Mouse (Mus musculus) left cerebral cortex, postnatal 36 days (tissue): ENCODE measurements around the gene C3. TPM values are rescaled to one million over a fixed set of nuclear protein-coding genes. Genes with fewer than 3 reads are reported as not detected.

Source experiments
- DNase-seq, 2 experiments: peaks; one replicate each; pipeline ENCODE4 v3.0.0; 2021 to 2022; ENCODE audit warnings: low spot score in 2 of 2, mixed read lengths in 1 of 2
- intact Hi-C: fragments of 180-260 bp; cut with DNase I; formaldehyde crosslinking; loops from one replicate; pipeline ENCODE4 v1.15.1; 2025
- microRNA-seq: library from miRNA; unstranded; fragments of <30 nt; microRNA quantifications from one replicate; pipeline ENCODE4 v1.2.0, GENCODE M21; 2022
- total RNA-seq, 2 experiments: library from RNA; stranded (reverse); gene quantifications; 2 replicates each; pipeline ENCODE4 v1.2.3; 2021

C3 gene
- total RNA-seq, 2 experiments from 2014 or later, result 0.59 to 0.74 TPM

DNA sequence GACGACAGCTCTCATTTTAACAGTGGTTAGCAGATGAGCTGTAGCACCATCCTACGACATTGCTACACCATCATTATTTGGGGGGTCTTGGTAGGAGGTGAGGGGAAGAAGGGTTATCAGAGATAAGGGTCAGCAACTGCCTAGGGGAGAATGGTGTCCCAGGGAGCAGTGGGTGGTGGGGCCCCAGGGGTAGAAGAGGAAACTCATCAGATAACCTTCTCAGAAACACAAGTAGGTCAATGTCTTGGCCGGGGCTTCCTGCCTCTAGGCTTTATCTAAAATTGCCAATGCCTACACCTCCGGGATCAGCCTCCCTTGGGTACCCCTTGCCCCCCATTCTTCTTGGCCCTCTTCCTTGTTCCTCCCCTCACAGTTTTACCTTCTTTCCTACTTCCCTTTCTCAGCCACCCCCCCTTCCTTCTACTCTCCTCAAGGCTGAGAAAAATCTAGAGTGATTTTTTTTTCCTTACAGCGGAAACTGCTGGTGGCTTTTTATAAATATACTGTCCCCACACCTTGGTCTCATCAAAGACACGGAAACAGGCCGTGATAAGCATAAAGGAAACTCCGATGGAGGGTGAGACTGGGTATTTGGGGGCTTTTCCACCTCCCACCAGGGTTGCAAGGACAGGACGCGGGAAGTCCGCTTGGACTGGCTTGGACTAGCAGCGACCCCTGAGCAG is 39.3 kb downstream of the C3 start:
- no peak for DNase-seq
- intact Hi-C loops, result no loop called here

GRCm38 (mm10) chr17:57185641-57186040 is 42.3 kb downstream of the C3 start:
- intact Hi-C loops, result no loop called here
- no peak for DNase-seq

GRCm38 (mm10) chr17:57182871-57183270 is 45.1 kb downstream of the C3 start:
- intact Hi-C loops, result no loop called here
- DNase-seq, result no peak

- intact Hi-C loops, result no loop called here
- no peak for DNase-seq
These were observed 47.6 kb downstream of the C3 start for GRCm38 (mm10) chr17:57180363-57180762.

GRCm38 (mm10) chr17:57173351-57173750 is 54.6 kb downstream of the C3 start:
- intact Hi-C loops, result no loop called here
- DNase-seq, result no peak

- DNase-seq, result no peak
- intact Hi-C loops, result no loop called here
These were observed 55.6 kb downstream of the C3 start for GRCm38 (mm10) chr17:57172378-57172777.

- intact Hi-C loops, result no loop called here
- DNase-seq, result no peak
These were observed 57.2 kb downstream of the C3 start for GRCm38 (mm10) chr17:57170616-57171260.

DNA sequence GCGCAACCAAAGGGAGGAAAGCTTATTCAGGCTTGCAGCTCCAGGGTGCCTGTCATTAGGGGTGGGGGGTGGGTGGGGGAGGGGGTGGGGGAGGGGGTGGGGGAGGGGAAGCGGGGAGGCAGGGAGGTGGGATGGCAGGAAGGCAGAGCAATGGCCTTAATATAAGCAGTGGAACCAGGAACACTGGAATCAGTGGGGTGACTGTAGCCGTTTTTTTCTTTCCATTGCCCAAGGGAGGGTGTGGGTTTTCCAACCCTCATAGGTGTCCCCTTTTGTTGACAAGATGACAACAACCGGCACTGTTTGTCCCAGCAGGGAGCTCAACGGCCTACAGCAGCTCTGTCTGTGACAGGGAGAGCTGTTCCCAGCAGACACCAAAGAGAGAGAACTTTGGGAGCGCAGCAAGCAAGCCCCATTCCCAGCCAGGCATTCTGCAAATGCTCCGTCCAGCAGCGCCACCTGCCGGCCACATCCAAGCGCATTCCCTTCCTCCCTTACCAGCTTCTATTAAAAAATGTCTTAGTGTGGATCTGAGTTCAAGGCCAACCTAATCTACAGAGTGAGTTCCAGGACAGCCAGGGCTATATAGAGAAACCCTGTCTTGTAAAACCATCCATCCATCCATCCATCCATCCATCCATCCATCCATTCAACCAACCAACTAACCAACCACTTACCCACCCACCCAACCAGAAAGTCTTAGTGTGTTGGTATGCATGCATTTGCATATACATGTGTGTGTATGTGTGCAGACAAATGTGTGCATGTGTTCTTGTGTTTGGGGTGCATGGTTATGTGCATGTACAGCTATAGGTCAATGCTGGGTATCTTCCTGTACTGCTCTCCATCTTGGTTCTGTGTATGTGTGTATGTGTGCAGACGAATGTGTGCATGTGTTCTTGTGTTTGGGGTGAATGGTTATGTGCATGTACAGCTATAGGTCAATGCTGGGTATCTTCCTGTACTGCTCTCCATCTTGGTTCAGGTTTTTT is 60.8 kb downstream of the C3 start:
- intact Hi-C loops, result loop anchor here (1.0 to 10.0 kb wide), 3 partner anchors 71 to 360 kb away; partner anchors contain the start of genes Alkbh7 and Clpp
- DNase-seq, result peak; percentile 75 to 83

Small RNA genes within 50 kb of the gene (microRNA-seq; reads per million reads assigned to microRNA genes)
- not detected for gene Mir6978

Other genes starting within 250 kb of the C3 start
- not detected for gene Acer1, start 246.0 kb downstream of the C3 start, total RNA-seq
- gene Clpp, start 237.8 kb downstream of the C3 start, total RNA-seq, result 10 to 100 TPM; 66.6 to 68.3 TPM
- 10 to 100 TPM; 20.5 to 26.2 TPM for gene Alkbh7, start 230.8 kb downstream of the C3 start, total RNA-seq
- not detected for gene Pspn, start 228.1 kb downstream of the C3 start, total RNA-seq
- gene Gtf2f1, start 216.8 kb downstream of the C3 start, total RNA-seq, result 10 to 100 TPM; 63.4 to 65.3 TPM
- under 1 TPM; 0.27 to 0.34 TPM for gene Gm17949, start 216.7 kb downstream of the C3 start, total RNA-seq
- gene Khsrp, start 196.6 kb downstream of the C3 start, total RNA-seq, result 100 to 1,000 TPM; 106 to 112 TPM
- not detected for gene Slc25a41, start 186.5 kb downstream of the C3 start, total RNA-seq
- 1 to 10 TPM in 1 of 2 experiments, under 1 TPM in 1; 0.32 to 1.3 TPM for gene Crb3, start 169.0 kb downstream of the C3 start, total RNA-seq
- gene Slc25a23, start 168.3 kb downstream of the C3 start, total RNA-seq, result 100 to 1,000 TPM; 347 to 354 TPM
- gene Dennd1c, start 149.6 kb downstream of the C3 start, total RNA-seq, result 1 to 10 TPM; 1.7 to 2.5 TPM
- 100 to 1,000 TPM; 620 to 748 TPM for gene Tubb4a, start 140.4 kb downstream of the C3 start, total RNA-seq
- under 1 TPM; 0.25 to 0.41 TPM for gene Tnfsf9, start 122.8 kb downstream of the C3 start, total RNA-seq
- gene Cd70, start 78.4 kb downstream of the C3 start, total RNA-seq, result under 1 TPM in 1 of 2 experiments, not detected in 1; 0.52 TPM
- gene Tnfsf14, start 34.0 kb downstream of the C3 start, total RNA-seq, result not detected
- 10 to 100 TPM; 23.2 to 23.4 TPM for gene Gpr108, start 20.3 kb upstream of the C3 start, total RNA-seq
- gene Trip10, start 21.3 kb upstream of the C3 start, total RNA-seq, result 1 to 10 TPM; 5.3 to 9.2 TPM
- 1 to 10 TPM; 3.7 to 4.7 TPM for gene Vav1, start 51.0 kb upstream of the C3 start, total RNA-seq
- gene Adgre1, start 130.6 kb upstream of the C3 start, total RNA-seq, result 1 to 10 TPM; 5.1 to 5.9 TPM